ENCODE assay signal across 8 mouse cellular contexts in the genomic region with DNA sequence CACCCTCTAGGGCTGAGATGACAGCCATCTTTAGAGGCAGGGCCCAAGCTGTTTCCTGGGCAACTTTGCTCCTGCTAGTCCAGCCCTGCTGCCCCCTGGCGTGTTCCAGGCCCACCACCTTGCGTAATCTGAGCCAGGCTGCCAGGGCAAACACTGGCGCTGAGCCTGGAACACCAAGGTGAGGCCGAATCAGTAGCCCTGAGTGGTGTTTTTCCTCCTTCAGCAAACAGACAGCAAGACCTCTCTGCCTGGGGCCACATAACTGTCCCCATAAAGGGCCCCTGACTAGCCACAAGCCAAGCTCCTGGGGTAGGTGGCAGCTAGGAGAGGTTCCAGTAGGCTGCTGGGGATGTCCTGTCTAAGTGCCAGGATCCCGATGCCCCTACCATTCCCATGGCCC. TPM values are rescaled to one million over a fixed set of nuclear protein-coding genes. Genes with fewer than 3 reads are reported as not detected.
A peak's percentile ranks its signal among the peaks of the same experiment; 100 is the strongest.
DNase-seq lines count a peak whose midpoint lies in the region; ATAC-seq and TF ChIP-seq lines count a peak whose summit lies in the region.

No protein-coding gene starts in this region.

- peak overlapping the region; percentile 38; the same call in 1 of the 2 replicates for H3K27ac ChIP-seq in midbrain, embryonic 10.5 days (replicated peaks)
- no peak overlapping the region for H3K27ac ChIP-seq in midbrain, embryonic 11.5 days (ENCODE audit: low read depth, low read length)
- H3K27ac ChIP-seq in heart, embryonic 14.5 days (replicated peaks in 1 of 2; ENCODE audit: control insufficient read depth in 1 of 2, insufficient read depth in 1 of 2, low read depth in 2 of 2, low read length in 2 of 2): peak overlapping the region in 1 of 2 experiments; percentile 37; a peak in 1 of 4 replicates
- no peak overlapping the region for H3K27ac ChIP-seq in limb, embryonic 14.5 days (replicated peaks; ENCODE audit: low read depth, low read length)
- no peak overlapping the region for H3K27ac ChIP-seq in stomach, embryonic 14.5 days (ENCODE audit: low read length)

- 60% methylated on average over 5 of the region's 5 CpGs for WGBS in midbrain, embryonic 10.5 days
- 63% methylated on average over 5 of the region's 5 CpGs for WGBS in midbrain, embryonic 11.5 days
- 48% methylated on average over 5 of the region's 5 CpGs for WGBS in heart, embryonic 14.5 days
- 41% methylated on average over 5 of the region's 5 CpGs for WGBS in limb, embryonic 14.5 days
- 55% methylated on average over 5 of the region's 5 CpGs for WGBS in stomach, embryonic 14.5 days

- no peak for DNase-seq in midbrain, embryonic 10.5 days (ENCODE audit: low spot score)
- no peak for DNase-seq in midbrain, embryonic 11.5 days (ENCODE audit: low spot score, missing footprints)
- DNase-seq in cerebellum, adult 8-10 months: peak; percentile 73
- DNase-seq in limb, embryonic 14.5 days (ENCODE audit: low spot score): no peak
- no peak for DNase-seq in retina, postnatal 1 day
- DNase-seq in thymus, postnatal 10 days (ENCODE audit: low spot score in 2 of 2): no peak

- peaks cover 33% of the 10 kb centered on the region for H3K4me1 ChIP-seq in midbrain, embryonic 10.5 days
- peaks cover 11% of the 10 kb centered on the region for H3K4me1 ChIP-seq in midbrain, embryonic 11.5 days (ENCODE audit: control insufficient read depth, insufficient read depth, low read length)
- peaks cover 21 to 51% of the 10 kb centered on the region in 2 experiments for H3K4me1 ChIP-seq in heart, embryonic 14.5 days (ENCODE audit: control insufficient read depth in 2 of 2, insufficient read depth in 2 of 2, low read length in 2 of 2)
- H3K4me1 ChIP-seq in limb, embryonic 14.5 days (ENCODE audit: control insufficient read depth, insufficient read depth, low read length): peaks cover 24% of the 10 kb centered on the region
- H3K4me1 ChIP-seq in stomach, embryonic 14.5 days (ENCODE audit: control insufficient read depth, insufficient read depth, low read length): peaks cover 19% of the 10 kb centered on the region

- H3K9me3 ChIP-seq in midbrain, embryonic 10.5 days (replicated peaks): no peaks in the 10 kb centered on the region
- H3K9me3 ChIP-seq in midbrain, embryonic 11.5 days (ENCODE audit: control insufficient read depth, low read length): no peaks in the 10 kb centered on the region
- H3K9me3 ChIP-seq in heart, embryonic 14.5 days (ENCODE audit: control insufficient read depth, low read length): no peaks in the 10 kb centered on the region
- H3K9me3 ChIP-seq in limb, embryonic 14.5 days (ENCODE audit: control insufficient read depth, low read length): no peaks in the 10 kb centered on the region
- no peaks in the 10 kb centered on the region for H3K9me3 ChIP-seq in stomach, embryonic 14.5 days (ENCODE audit: control insufficient read depth, low read depth, low read length)

- TF ChIP-seq POLR2A in limb, embryonic 14.5 days (IDR thresholded peaks at IDR 0.05; ENCODE audit: borderline replicate concordance, extremely low read depth, insufficient read depth, insufficient read length): no peak

- H3K4me2 ChIP-seq in midbrain, embryonic 11.5 days: no peak overlapping the region
- H3K4me2 ChIP-seq in heart, embryonic 14.5 days (ENCODE audit: low read length): peak overlapping the region; percentile 72
- peak overlapping the region; percentile 87; the same call in 1 of the 2 replicates for H3K4me2 ChIP-seq in limb, embryonic 14.5 days (replicated peaks; ENCODE audit: low read depth, low read length, severe bottlenecking)
- no peak overlapping the region for H3K4me2 ChIP-seq in stomach, embryonic 14.5 days (replicated peaks; ENCODE audit: low read depth, low read length)

- H3K27me3 ChIP-seq in midbrain, embryonic 10.5 days (ENCODE audit: low read depth, poor library complexity, severe bottlenecking): peaks cover 28% of the 10 kb centered on the region
- H3K27me3 ChIP-seq in midbrain, embryonic 11.5 days (ENCODE audit: control insufficient read depth, insufficient read depth, low read length): peaks cover 8% of the 10 kb centered on the region; the same call in 1 of the 2 replicates
- H3K27me3 ChIP-seq in heart, embryonic 14.5 days (ENCODE audit: control insufficient read depth, insufficient read depth, low read length): no peaks in the 10 kb centered on the region
- no peaks in the 10 kb centered on the region for H3K27me3 ChIP-seq in limb, embryonic 14.5 days (ENCODE audit: control insufficient read depth, insufficient read depth, low read length)
- no peaks in the 10 kb centered on the region for H3K27me3 ChIP-seq in stomach, embryonic 14.5 days (ENCODE audit: control insufficient read depth, insufficient read depth, low read length)

- no peak for ATAC-seq in midbrain, embryonic 11.5 days (ENCODE audit: low FRiP score)
- no peak for ATAC-seq in heart, embryonic 14.5 days (ENCODE audit: insufficient number of reproducible peaks, insufficient read depth, low FRiP score, low read depth)
- ATAC-seq in limb, embryonic 14.5 days (ENCODE audit: low FRiP score, low read depth): no peak
- no peak for ATAC-seq in stomach, embryonic 14.5 days (ENCODE audit: insufficient number of reproducible peaks, insufficient read depth, low FRiP score, low read depth)

- H3K9ac ChIP-seq in midbrain, embryonic 11.5 days (ENCODE audit: low read length): no peak overlapping the region
- peak overlapping the region; percentile 98 for H3K9ac ChIP-seq in heart, embryonic 14.5 days (ENCODE audit: low read length)
- H3K9ac ChIP-seq in limb, embryonic 14.5 days (ENCODE audit: low read depth, low read length, severe bottlenecking): 0 out of 2 replicates have a peak overlapping the region, but pooled peaks have one; percentile 97
- 0 out of 2 replicates have a peak overlapping the region, but pooled peaks have one; percentile 0 for H3K9ac ChIP-seq in stomach, embryonic 14.5 days (replicated peaks; ENCODE audit: low read depth, low read length)

- no peak overlapping the region for H3K4me3 ChIP-seq in midbrain, embryonic 10.5 days
- no peak overlapping the region for H3K4me3 ChIP-seq in midbrain, embryonic 11.5 days (ENCODE audit: low read depth, low read length)
- no peak overlapping the region; a peak in 1 of 4 replicates for H3K4me3 ChIP-seq in heart, embryonic 14.5 days (ENCODE audit: control insufficient read depth in 1 of 2, insufficient read depth in 1 of 2, low read depth in 1 of 2, low read length in 2 of 2)
- no peak overlapping the region for H3K4me3 ChIP-seq in limb, embryonic 14.5 days (replicated peaks; ENCODE audit: low read length)
- H3K4me3 ChIP-seq in stomach, embryonic 14.5 days (ENCODE audit: low read depth, low read length): no peak overlapping the region

- H3K36me3 ChIP-seq in midbrain, embryonic 10.5 days: peaks cover 34% of the 10 kb centered on the region
- H3K36me3 ChIP-seq in midbrain, embryonic 11.5 days (ENCODE audit: control insufficient read depth, insufficient read depth, low read length): peaks cover 3% of the 10 kb centered on the region
- H3K36me3 ChIP-seq in heart, embryonic 14.5 days (ENCODE audit: control insufficient read depth, insufficient read depth, low read length): peaks cover 34% of the 10 kb centered on the region
- H3K36me3 ChIP-seq in limb, embryonic 14.5 days (ENCODE audit: control insufficient read depth, insufficient read depth, low read length): peaks cover 31% of the 10 kb centered on the region
- H3K36me3 ChIP-seq in stomach, embryonic 14.5 days (ENCODE audit: control insufficient read depth, insufficient read depth, low read length): peaks cover 17% of the 10 kb centered on the region; the same call in 1 of the 2 replicates

RNA-seq across cellular contexts. Expression of a gene that starts 5.1 kb away (rescaled TPM):
- polyA plus RNA-seq in midbrain, embryonic 10.5 days (2016; fragmentation: Nextera tagmentation; extraction: Ambion mirVana): 3.0 and 3.9 TPM in 2 replicates
- polyA plus RNA-seq in midbrain, embryonic 11.5 days (2014; fragmentation: Nextera tagmentation; extraction: Ambion mirVana): 2.7 TPM in 2 replicates
- polyA plus RNA-seq in heart, embryonic 14.5 days (2014; fragmentation: Nextera tagmentation; extraction: Ambion mirVana): 17.9 and 25.2 TPM in 2 replicates
- polyA plus RNA-seq in limb, embryonic 14.5 days (2012; rRNA removed): 40.5 and 58.3 TPM in 2 replicates
- 17.0 and 19.8 TPM in 2 replicates for polyA plus RNA-seq in limb, embryonic 14.5 days (2014; fragmentation: Nextera tagmentation; extraction: Ambion mirVana)
- polyA plus RNA-seq in stomach, embryonic 14.5 days (2014; fragmentation: Nextera tagmentation; extraction: Ambion mirVana): 10.8 and 12.4 TPM in 2 replicates

RNA-seq across cellular contexts. Expression of a gene that starts 12.4 kb away (rescaled TPM):
- polyA plus RNA-seq in midbrain, embryonic 10.5 days (2016; fragmentation: Nextera tagmentation; extraction: Ambion mirVana): 9.1 and 11.8 TPM in 2 replicates
- 7.3 and 7.6 TPM in 2 replicates for polyA plus RNA-seq in midbrain, embryonic 11.5 days (2014; fragmentation: Nextera tagmentation; extraction: Ambion mirVana)
- 12.3 and 13.5 TPM in 2 replicates for polyA plus RNA-seq in heart, embryonic 14.5 days (2014; fragmentation: Nextera tagmentation; extraction: Ambion mirVana)
- 23.5 and 26.0 TPM in 2 replicates for polyA plus RNA-seq in limb, embryonic 14.5 days (2012; rRNA removed)
- 12.6 and 14.5 TPM in 2 replicates for polyA plus RNA-seq in limb, embryonic 14.5 days (2014; fragmentation: Nextera tagmentation; extraction: Ambion mirVana)
- polyA plus RNA-seq in stomach, embryonic 14.5 days (2014; fragmentation: Nextera tagmentation; extraction: Ambion mirVana): 9.1 and 9.5 TPM in 2 replicates

RNA-seq across cellular contexts. Expression of a gene that starts 28.9 kb away (rescaled TPM):
- polyA plus RNA-seq in midbrain, embryonic 10.5 days (2016; fragmentation: Nextera tagmentation; extraction: Ambion mirVana): 15.7 and 18.4 TPM in 2 replicates
- polyA plus RNA-seq in midbrain, embryonic 11.5 days (2014; fragmentation: Nextera tagmentation; extraction: Ambion mirVana): 5.8 and 6.9 TPM in 2 replicates
- polyA plus RNA-seq in heart, embryonic 14.5 days (2014; fragmentation: Nextera tagmentation; extraction: Ambion mirVana): 15.9 and 19.5 TPM in 2 replicates
- 64.8 and 89.1 TPM in 2 replicates for polyA plus RNA-seq in limb, embryonic 14.5 days (2012; rRNA removed)
- 14.8 and 18.4 TPM in 2 replicates for polyA plus RNA-seq in limb, embryonic 14.5 days (2014; fragmentation: Nextera tagmentation; extraction: Ambion mirVana)
- 18.3 and 19.8 TPM in 2 replicates for polyA plus RNA-seq in stomach, embryonic 14.5 days (2014; fragmentation: Nextera tagmentation; extraction: Ambion mirVana)

RNA-seq across cellular contexts. Expression of a gene that starts 57.2 kb away (rescaled TPM):
- 24.8 and 24.9 TPM in 2 replicates for polyA plus RNA-seq in midbrain, embryonic 10.5 days (2016; fragmentation: Nextera tagmentation; extraction: Ambion mirVana)
- polyA plus RNA-seq in midbrain, embryonic 11.5 days (2014; fragmentation: Nextera tagmentation; extraction: Ambion mirVana): 25.6 and 26.9 TPM in 2 replicates
- polyA plus RNA-seq in heart, embryonic 14.5 days (2014; fragmentation: Nextera tagmentation; extraction: Ambion mirVana): 18.2 and 23.1 TPM in 2 replicates
- 48.8 and 50.4 TPM in 2 replicates for polyA plus RNA-seq in limb, embryonic 14.5 days (2012; rRNA removed)
- polyA plus RNA-seq in limb, embryonic 14.5 days (2014; fragmentation: Nextera tagmentation; extraction: Ambion mirVana): 23.1 and 23.8 TPM in 2 replicates
- 24.3 and 26.5 TPM in 2 replicates for polyA plus RNA-seq in stomach, embryonic 14.5 days (2014; fragmentation: Nextera tagmentation; extraction: Ambion mirVana)

RNA-seq across cellular contexts. Expression of a gene that starts 59.3 kb away (rescaled TPM):
- polyA plus RNA-seq in midbrain, embryonic 10.5 days (2016; fragmentation: Nextera tagmentation; extraction: Ambion mirVana): 42.3 and 46.7 TPM in 2 replicates
- polyA plus RNA-seq in midbrain, embryonic 11.5 days (2014; fragmentation: Nextera tagmentation; extraction: Ambion mirVana): 28.8 and 30.4 TPM in 2 replicates
- 11.2 and 12.0 TPM in 2 replicates for polyA plus RNA-seq in heart, embryonic 14.5 days (2014; fragmentation: Nextera tagmentation; extraction: Ambion mirVana)
- polyA plus RNA-seq in limb, embryonic 14.5 days (2012; rRNA removed): 55.1 and 62.6 TPM in 2 replicates
- 36.9 and 40.4 TPM in 2 replicates for polyA plus RNA-seq in limb, embryonic 14.5 days (2014; fragmentation: Nextera tagmentation; extraction: Ambion mirVana)
- polyA plus RNA-seq in stomach, embryonic 14.5 days (2014; fragmentation: Nextera tagmentation; extraction: Ambion mirVana): 28.6 and 29.4 TPM in 2 replicates

Comparison
In these comparisons a context has a peak if more than half of its experiments do, and no peak if none do; other contexts are left out.
1. H3K4me2 ChIP-seq: peak in heart, embryonic 14.5 days (single experiment) and limb, embryonic 14.5 days (single experiment); none in midbrain, embryonic 11.5 days (single experiment) and stomach, embryonic 14.5 days (single experiment).